Mouse (Mus musculus): ENCODE measurements around the gene Ube2o. TPM values are rescaled to one million over a fixed set of nuclear protein-coding genes. Genes with fewer than 3 reads are reported as not detected.

The Ube2o gene
- polyA plus RNA-seq, 2 experiments, result 18.7 to 29.7 TPM

DNA sequence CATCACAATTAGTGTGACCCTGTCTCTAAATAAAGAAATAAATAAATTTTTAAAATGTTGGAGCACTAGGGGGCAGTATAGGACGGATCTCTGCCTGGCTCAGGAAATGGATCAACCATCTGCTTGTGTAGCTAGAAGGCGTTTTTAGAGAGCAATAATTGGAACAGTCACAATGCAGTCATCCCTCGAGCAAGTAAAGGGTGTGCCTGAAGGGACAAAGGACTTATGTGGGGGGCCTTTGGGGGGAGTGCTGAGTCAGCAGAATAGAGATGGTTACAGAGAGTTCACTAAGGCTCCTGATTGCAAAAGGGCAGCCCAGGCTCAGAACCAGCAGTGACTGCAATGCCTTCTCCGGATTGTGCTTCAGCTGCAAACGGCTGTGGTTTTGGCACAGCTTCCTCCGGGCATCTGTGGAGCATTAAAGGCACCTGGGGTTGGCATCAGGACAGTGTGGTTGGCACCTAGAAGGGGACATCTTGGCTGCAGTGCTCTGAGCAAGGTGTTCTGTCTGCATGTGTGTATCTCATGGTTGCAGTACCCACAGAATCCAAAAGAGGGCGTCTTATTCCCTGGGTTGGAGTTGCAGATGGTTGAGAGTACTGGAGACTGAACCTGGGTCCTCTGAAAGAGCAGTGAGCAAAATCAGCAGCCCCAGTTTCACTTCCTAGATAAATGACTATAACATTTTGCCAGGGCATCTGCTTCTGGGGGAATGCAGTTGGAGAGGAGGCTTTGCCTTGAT is 80.1 kb downstream of the Ube2o start:
- peak; percentile 85 for DNase-seq (ENCODE audit: low spot score)
- H3K9ac ChIP-seq (ENCODE audit: low read depth, low read length, severe bottlenecking), result no peak overlapping the region
- no peak overlapping the region for H3K4me2 ChIP-seq (replicated peaks; ENCODE audit: low read depth, low read length, severe bottlenecking)
- no peak overlapping the region for H3K4me3 ChIP-seq (replicated peaks; ENCODE audit: low read length)
- peaks cover 6% of the 10 kb centered on the region for H3K4me1 ChIP-seq (ENCODE audit: control insufficient read depth, insufficient read depth, low read length)
- no peaks in the 10 kb centered on the region for H3K27me3 ChIP-seq (ENCODE audit: control insufficient read depth, insufficient read depth, low read length)
- no peak for TF ChIP-seq POLR2A (IDR thresholded peaks at IDR 0.05; ENCODE audit: borderline replicate concordance, extremely low read depth, insufficient read depth, insufficient read length)
- peak; percentile 28; the same call in 1 of the 2 replicates for ATAC-seq (ENCODE audit: low FRiP score, low read depth)
- no peaks in the 10 kb centered on the region for H3K9me3 ChIP-seq (ENCODE audit: control insufficient read depth, low read length)
- no peaks in the 10 kb centered on the region for H3K36me3 ChIP-seq (ENCODE audit: control insufficient read depth, insufficient read depth, low read length)
- no peak overlapping the region for H3K27ac ChIP-seq (replicated peaks; ENCODE audit: low read depth, low read length)
- 21% methylated on average over 7 of the region's 7 CpGs for WGBS

DNA sequence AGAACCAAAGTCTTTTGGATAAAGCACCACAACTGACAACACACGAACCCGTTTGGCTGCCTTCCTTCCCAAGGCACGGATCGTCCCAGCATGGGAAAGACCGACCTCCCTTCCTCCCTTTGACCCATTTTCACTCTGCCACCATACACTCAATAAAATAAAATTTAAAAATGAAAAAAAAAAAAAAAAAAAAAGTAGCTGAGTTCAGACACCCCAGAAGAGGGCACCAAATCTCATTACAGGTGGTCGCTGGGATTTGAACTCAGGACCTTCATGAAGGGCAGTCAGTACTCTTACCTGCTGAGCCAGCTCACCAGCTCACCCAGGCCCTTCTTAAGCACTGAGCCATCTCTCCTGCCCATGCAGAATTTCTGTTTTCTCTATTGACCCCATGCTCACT is 82.2 kb downstream of the Ube2o start:
- H3K27me3 ChIP-seq (ENCODE audit: control insufficient read depth, insufficient read depth, low read length), result no peaks in the 10 kb centered on the region
- H3K4me3 ChIP-seq (replicated peaks; ENCODE audit: low read length), result peak overlapping the region; percentile 25; the same call in 1 of the 2 replicates
- H3K9ac ChIP-seq (ENCODE audit: low read depth, low read length, severe bottlenecking), result no peak overlapping the region
- peaks cover 6% of the 10 kb centered on the region for H3K4me1 ChIP-seq (ENCODE audit: control insufficient read depth, insufficient read depth, low read length)
- 38% methylated on average over 6 of the region's 6 CpGs for WGBS
- no peak for TF ChIP-seq POLR2A (IDR thresholded peaks at IDR 0.05; ENCODE audit: borderline replicate concordance, extremely low read depth, insufficient read depth, insufficient read length)
- no peak overlapping the region for H3K27ac ChIP-seq (replicated peaks; ENCODE audit: low read depth, low read length)
- no peaks in the 10 kb centered on the region for H3K9me3 ChIP-seq (ENCODE audit: control insufficient read depth, low read length)
- H3K36me3 ChIP-seq (ENCODE audit: control insufficient read depth, insufficient read depth, low read length), result no peaks in the 10 kb centered on the region
- ATAC-seq (ENCODE audit: low FRiP score, low read depth) (no peak), DNase-seq (ENCODE audit: low spot score) (no peak)
- H3K4me2 ChIP-seq (replicated peaks; ENCODE audit: low read depth, low read length, severe bottlenecking), result peak overlapping the region; percentile 49

DNA sequence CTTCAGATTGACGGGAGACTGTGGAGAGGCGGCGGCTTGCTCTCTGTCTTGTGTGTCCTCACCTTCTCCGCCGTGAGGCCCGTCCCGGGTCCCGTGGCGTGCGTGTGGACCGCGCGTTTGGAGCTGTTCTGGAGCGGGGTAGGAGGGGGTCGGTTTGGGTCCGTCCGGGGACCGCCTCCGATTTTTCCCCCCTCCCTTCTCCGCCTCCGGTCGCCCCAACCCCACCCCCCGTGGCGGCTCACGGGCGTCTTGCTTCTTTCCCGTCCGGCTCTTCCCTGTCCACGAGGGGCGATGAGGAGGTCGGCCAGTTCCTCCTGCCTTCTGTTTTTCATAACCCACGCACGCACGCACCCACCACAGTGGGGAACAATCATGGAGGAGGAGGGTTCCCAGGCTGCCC is 82.7 kb downstream of the Ube2o start:
- H3K4me1 ChIP-seq (ENCODE audit: control insufficient read depth, insufficient read depth, low read length), result peaks cover 6% of the 10 kb centered on the region
- ATAC-seq (ENCODE audit: low FRiP score, low read depth) (no peak), DNase-seq (ENCODE audit: low spot score) (no peak)
- peak overlapping the region; percentile 25 for H3K4me3 ChIP-seq (replicated peaks; ENCODE audit: low read length)
- TF ChIP-seq POLR2A (IDR thresholded peaks at IDR 0.05; ENCODE audit: borderline replicate concordance, extremely low read depth, insufficient read depth, insufficient read length), result no peak
- H3K9me3 ChIP-seq (ENCODE audit: control insufficient read depth, low read length), result no peaks in the 10 kb centered on the region
- no peaks in the 10 kb centered on the region for H3K27me3 ChIP-seq (ENCODE audit: control insufficient read depth, insufficient read depth, low read length)
- peak overlapping the region; percentile 49 for H3K4me2 ChIP-seq (replicated peaks; ENCODE audit: low read depth, low read length, severe bottlenecking)
- WGBS, result 29% methylated on average over 33 of the region's 34 CpGs
- H3K36me3 ChIP-seq (ENCODE audit: control insufficient read depth, insufficient read depth, low read length), result no peaks in the 10 kb centered on the region
- H3K27ac ChIP-seq (replicated peaks; ENCODE audit: low read depth, low read length), result no peak overlapping the region
- H3K9ac ChIP-seq (ENCODE audit: low read depth, low read length, severe bottlenecking), result peak overlapping the region; percentile 43

DNA sequence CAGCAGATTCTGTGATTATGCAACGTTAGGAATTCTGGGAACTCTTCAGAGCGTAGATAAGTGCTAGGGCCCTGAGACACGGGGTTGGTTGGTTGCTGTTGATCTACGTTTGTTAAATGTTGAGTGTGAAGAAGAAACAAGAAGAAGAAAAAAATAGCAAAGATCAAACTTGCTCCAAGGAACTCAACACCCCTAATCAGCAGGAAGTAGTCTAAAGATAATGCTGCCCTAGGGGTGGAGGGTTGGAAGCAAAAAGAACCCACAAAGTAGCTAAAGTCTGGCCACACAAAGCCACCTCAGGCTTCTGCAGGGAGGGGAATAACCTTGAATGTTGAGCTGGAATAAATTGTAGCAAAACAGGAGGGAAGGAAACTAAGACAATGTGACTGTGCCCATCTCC is 83.9 kb downstream of the Ube2o start:
- TF ChIP-seq POLR2A (IDR thresholded peaks at IDR 0.05; ENCODE audit: borderline replicate concordance, extremely low read depth, insufficient read depth, insufficient read length), result no peak
- whole genome bisulfite sequencing, result 89% methylated on average over 4 of the region's 4 CpGs
- no peak overlapping the region for H3K4me2 ChIP-seq (replicated peaks; ENCODE audit: low read depth, low read length, severe bottlenecking)

DNA sequence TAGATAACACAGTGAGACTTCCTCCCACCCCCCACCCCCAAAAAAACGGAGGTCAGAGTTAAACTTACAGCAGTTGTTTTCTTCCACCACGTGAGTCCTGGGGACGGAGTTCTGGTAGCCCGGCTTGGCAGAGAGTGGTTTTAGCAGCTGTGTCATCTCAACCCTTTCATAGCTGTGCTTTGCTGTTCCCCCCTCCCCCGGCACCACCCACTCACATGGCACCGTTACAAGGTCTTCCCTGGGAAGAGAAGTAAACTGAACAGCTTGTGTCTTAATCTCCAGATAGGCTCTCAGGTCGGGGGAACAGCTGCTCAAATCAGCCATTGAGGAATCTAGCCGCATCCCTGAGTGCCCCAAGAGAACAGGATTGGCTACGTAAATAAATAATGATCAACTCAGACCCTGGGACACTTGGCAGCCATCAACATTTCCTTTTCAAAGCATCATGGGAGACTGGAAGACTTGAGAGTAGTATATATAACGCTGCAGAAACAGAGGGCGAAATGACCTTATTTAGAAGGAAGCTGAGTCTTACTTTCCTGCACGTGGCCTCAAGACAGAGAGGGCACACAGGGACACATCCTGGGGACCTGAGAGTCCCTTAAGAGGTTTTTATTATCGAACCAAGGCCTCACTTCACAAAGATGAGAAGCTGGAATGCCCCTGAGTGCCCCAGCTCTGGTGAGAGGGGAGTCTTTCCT is 86.6 kb downstream of the Ube2o start:
- TF ChIP-seq POLR2A (IDR thresholded peaks at IDR 0.05; ENCODE audit: borderline replicate concordance, extremely low read depth, insufficient read depth, insufficient read length), result no peak
- Histone ChIP-seq H3K36me3 (ENCODE audit: control insufficient read depth, insufficient read depth, low read length) (no peaks in the 10 kb centered on the region), H3K27ac (replicated peaks; ENCODE audit: low read depth, low read length) (no peak overlapping the region), H3K4me3 (replicated peaks; ENCODE audit: low read length) (no peak overlapping the region), H3K27me3 (ENCODE audit: control insufficient read depth, insufficient read depth, low read length) (no peaks in the 10 kb centered on the region), H3K9ac (ENCODE audit: low read depth, low read length, severe bottlenecking) (no peak overlapping the region), H3K9me3 (ENCODE audit: control insufficient read depth, low read length) (no peaks in the 10 kb centered on the region), H3K4me1 (ENCODE audit: control insufficient read depth, insufficient read depth, low read length) (peaks cover 4% of the 10 kb centered on the region; the same call in 1 of the 2 replicates), H3K4me2 (replicated peaks; ENCODE audit: low read depth, low read length, severe bottlenecking) (no peak overlapping the region)
- 62% methylated on average over 13 of the region's 13 CpGs for WGBS
- ATAC-seq (ENCODE audit: low FRiP score, low read depth), result peak; percentile 20
- DNase-seq (ENCODE audit: low spot score), result peak; percentile 66

More for the DNA sequence above, 83.9 kb downstream of the Ube2o start:
- no peaks in the 10 kb centered on the region for H3K36me3 ChIP-seq (ENCODE audit: control insufficient read depth, insufficient read depth, low read length)
- H3K27me3 ChIP-seq (ENCODE audit: control insufficient read depth, insufficient read depth, low read length), result no peaks in the 10 kb centered on the region
- ATAC-seq (ENCODE audit: low FRiP score, low read depth), result no peak
- no peak overlapping the region for H3K27ac ChIP-seq (replicated peaks; ENCODE audit: low read depth, low read length)
- DNase-seq (ENCODE audit: low spot score), result no peak
- H3K9ac ChIP-seq (ENCODE audit: low read depth, low read length, severe bottlenecking), result no peak overlapping the region
- peaks cover 6% of the 10 kb centered on the region for H3K4me1 ChIP-seq (ENCODE audit: control insufficient read depth, insufficient read depth, low read length)
- no peaks in the 10 kb centered on the region for H3K9me3 ChIP-seq (ENCODE audit: control insufficient read depth, low read length)
- H3K4me3 ChIP-seq (replicated peaks; ENCODE audit: low read length), result no peak overlapping the region
